Mouse (Mus musculus) spleen, adult 18-20 months (tissue): Measurements from ENCODE around the gene Dxo.

Source experiments
- DNase-seq, 2 experiments: peaks; one replicate each; pipeline ENCODE4 v3.0.0; 2022; ENCODE audit warnings: mixed read lengths in 2 of 2

Gene Dxo

DNA sequence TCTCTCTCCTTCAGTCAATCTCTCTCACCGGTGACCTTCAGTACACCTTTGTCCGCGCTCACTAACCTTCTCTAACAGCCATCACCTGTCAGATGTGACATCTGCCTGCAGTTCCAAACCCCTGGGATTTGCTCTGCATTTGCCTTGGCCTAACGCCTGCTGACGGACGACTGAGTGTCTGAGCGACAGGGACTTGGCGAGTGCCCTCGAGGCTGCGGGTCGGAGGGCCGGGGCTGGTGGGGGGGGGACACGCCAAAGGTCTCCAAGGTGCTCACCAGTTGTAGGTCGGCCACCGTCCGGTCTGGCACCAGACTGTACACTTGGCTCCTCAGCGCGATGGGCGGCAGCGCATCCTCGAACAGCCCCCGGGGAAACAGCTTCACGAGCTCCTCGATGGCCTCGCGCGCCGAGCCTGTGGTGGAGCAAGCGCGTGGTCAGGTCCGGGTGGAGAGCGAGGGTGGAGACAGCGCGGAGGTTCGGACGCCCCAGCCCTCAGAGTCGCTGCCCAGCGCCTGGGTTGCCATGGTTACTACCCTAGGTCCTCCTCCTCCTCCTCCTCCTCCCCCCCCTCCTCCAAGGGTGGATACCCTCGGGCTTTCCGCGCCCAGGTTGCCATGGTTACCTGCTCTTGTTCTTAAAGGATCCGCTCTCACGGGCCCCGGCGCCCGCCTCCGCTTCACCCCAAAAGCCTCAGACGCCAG lies 514 bp upstream of the Dxo start:
- no peak for DNase-seq

DNA sequence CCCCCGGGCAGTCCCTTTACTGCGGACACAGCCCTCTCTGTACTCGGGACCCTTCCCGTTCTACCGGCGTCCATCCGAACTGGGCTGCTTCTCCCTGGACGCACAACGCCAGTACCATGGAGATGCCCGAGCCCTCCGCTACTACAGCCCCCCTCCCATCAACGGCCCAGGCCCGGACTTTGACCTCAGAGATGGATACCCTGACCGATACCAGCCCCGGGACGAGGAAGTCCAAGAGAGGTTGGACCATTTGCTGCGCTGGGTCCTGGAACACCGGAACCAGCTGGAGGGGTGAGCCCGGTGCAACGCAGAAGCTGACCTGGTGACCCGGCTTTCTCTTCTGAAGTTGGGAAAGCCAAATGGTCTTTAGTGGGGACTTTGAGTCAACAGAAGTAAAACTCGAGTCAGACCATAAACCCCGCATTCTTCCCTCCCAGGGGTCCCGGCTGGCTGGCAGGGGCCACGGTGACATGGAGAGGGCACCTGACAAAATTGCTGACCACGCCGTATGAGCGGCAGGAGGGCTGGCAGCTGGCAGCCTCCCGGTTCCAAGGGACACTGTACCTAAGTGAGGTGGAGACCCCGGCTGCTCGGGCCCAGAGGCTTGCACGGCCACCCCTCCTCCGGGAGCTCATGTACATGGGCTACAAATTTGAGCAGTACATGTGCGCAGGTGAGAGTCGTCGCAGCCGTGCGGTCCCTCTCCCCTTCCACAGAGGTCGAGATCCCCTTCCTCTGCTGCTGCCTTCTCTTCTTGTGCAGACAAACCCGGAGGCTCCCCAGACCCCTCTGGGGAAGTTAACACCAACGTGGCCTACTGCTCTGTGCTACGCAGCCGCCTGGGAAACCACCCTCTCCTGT lies 875 bp downstream of the Dxo start:
- DNase-seq = peak in 1 of 2 experiments; percentile 18

DNA sequence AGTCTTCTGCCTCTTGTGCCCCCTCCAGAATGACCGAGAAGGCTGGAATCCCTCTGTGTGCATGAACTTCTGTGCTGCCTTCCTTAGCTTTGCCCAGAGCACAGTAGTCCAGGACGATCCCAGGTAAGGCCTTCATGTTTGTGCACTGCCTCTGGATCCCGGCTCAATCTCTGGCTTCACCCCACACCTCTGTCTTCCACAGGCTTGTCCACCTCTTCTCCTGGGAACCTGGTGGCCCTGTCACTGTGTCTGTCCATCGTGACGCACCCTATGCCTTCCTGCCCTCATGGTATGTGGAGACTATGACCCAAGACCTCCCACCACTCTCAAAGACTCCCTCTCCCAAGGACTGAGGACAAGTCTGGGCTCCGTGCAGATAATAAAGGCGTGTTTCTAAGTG lies 2.0 kb downstream of the Dxo start:
- no peak for DNase-seq

DNA sequence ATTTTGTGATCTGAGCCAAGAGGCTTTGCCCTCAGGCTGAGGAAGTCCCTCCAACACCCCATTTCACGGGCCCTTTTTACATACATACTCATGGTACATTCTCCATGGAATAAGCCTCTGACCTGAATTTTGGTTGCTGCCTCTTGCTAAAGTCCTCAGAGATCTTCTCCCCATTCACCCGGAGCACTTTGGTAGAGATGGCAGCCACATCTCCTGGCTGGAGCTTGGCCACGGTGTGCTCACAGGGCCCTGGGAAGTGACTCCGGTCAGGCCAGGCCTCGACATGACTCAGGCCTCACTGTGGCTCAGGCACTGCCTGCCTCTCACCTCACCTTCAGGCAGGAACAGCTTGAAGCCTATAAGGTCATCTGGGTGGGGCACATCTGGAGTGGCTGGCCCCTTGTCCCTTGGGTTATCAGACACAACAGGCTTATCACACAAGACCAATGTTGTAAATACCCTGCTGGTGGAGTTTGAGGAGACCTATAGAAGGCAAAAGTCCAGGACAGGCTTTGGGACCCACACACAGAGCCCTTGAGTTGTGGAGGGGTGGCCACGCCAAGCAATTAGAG lies 4.0 kb downstream of the Dxo start:
- no peak for DNase-seq

DNA sequence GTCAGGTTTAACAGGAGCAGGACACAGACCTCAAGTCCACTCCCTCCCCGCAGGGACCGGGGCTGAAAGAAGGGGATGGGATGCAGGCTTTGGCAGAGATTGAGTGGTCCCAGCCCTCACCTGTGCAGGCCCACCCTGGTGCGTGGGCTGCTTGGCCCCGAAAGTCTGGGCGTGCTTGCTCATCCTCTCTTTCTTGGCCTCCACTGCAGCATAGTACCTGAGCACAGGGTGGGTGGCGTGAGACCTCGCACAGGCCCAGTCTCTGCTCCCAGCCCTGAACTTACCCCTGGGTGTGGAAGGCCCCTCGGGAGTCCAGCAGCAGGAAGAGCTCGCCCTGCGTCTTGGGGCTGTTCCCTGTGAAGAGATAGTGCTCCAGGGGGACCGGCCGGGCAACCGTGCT lies 8.1 kb downstream of the Dxo start:
- DNase-seq = no peak

DNA sequence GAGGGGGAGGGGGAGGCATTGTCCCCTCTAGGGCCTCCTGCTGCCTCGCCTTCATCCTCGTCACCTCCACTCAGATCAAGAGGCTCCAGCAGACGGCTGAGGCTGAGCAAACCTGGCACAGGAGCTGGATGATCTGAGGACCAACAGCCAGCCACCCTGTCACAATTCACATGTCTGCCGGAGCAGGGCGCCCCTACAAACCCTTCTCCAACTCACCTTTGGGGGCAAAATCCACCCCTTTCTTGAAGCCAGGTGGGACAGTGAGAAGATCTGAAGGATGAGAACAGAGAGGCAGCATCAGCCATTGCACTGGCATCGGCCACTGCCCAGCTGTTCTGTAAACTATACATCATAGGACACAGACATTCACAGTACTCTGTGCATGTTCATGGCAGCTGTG lies 10.4 kb downstream of the Dxo start:
- no peak for DNase-seq

DNA sequence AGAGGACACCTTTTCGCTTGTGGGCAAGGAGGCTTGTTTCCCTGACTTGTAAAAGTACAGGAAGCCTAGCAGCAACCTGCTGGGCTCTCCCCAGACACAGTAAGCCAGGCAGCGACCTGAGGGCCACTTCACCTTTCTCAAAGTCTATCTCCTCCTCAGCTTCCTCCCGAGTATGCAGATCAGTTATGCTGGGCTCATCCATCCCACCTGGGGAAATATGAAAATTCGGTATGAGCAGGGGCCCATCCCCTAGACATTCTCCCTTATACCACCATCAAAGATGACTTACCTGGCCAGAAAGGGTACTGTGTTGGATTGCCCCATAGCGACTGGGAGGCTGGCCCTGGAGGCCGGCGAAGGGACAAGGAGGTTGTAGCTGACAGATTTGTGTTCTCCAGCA lies 10.8 kb downstream of the Dxo start:
- DNase-seq = no peak

DNA sequence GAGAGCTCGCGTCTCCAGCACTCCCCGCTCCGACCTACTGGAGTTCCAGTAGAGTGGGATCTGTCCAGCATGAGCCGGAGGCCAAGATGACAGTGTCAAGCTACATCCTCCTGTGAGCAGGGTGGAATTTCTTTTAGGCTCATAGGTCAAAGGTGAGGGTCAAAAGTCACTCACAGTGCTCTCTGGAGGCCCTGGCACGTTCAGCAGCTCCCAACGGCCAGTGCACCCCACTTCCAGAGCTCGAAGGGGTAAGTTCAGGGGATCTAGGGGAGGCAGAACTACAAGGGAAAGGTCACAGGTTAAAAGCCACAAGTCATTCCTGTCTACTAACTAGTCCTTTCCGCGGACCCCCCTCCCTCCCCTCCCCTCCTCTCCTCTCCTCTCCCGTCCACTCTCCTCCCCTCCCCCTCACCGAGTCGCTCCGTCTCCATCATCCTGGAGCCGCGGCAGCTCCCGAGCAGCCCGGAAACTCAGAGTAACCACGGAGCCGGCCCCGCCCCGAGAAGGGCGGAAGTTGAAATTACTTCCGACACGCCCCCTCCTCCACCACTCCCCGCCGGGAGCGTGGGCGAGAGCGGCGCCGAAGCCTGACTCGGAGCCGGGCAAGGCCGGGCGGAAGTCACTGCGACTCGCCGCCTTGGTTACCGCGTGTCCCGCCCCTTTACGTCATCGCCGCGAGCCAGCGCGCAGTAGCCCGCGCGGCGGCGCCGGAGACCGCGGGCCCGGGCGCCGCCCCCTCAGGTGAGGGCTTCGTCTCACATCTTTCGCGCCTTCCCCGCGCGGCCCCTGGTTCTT lies 13.1 kb downstream of the Dxo start, which contains the start of the genes Skiv2l and Nelfe:
Gene Skiv2l (minus strand): TSS at position 489 of the 795 bp plus-strand sequence.
Gene Nelfe (plus strand): TSS at position 670 of the 795 bp plus-strand sequence.
- peak; percentile 97 for DNase-seq

DNA sequence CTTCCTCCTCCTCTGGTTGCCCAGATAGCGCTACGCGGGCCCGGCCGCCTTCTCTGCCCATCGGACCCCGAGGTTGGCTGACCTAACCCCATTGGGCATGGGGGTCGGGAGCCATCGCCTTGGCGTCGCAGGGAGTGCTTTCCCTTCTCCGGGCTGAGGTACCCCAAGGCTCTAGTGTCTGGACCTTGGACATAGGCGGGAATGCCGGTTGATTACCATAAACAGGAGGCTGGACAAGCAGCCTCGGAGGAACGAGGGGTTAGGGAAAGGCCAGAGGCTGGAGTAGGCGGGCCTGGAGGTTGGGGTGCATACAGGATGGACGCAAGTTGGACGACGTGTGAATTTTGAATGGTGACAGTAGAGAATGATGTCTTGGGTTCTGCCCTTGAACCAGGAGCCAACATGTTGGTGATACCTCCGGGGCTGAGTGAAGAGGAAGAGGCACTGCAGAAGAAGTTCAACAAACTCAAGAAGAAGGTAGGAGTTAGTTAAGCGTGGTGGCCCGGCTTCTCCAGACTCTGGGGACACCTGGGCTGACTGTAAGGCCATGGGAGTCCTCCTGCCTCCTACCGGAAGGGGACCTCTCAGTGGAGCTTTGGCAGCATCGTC lies 13.8 kb downstream of the Dxo start:
- no peak for DNase-seq

DNA sequence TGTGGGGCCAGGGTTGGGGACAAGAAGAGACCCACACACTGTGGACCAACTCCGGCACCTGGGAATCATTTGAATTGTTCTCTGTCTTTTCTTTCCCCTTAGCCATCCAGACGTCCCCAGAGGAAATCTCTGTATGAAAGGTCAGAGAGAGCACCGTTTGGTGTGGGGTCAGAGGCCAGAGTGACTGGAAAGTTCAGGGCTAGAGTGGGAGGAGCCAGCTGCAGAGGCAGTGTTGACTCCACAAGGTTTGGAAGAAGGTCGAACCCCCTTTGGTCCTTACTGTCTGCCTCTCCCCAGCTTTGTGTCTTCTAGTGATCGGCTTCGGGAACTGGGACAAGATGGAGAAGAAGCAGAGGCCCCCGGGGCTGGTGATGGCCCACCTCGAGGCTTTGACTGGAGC lies 16.7 kb downstream of the Dxo start:
- DNase-seq = no peak

DNA sequence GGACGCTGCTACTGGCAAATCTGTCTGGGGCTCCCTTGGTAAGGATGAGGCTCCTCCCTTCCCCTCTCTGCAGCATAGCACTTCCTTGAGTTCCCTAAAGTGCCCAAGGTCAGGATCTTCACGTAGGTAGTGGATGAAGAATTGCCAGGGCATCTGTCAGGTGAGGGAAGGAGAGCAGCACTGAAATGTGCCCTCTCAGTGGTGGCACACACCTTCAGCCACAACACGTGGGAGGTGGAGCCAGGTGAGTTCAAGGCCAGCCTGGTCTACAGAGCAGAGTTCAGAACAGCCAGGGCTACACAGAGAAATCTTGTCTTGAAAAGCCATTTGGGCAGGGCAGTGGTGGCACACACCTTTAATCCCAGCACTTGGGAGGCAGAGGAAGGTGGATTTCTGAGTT lies 17.9 kb downstream of the Dxo start:
- DNase-seq = no peak

DNA sequence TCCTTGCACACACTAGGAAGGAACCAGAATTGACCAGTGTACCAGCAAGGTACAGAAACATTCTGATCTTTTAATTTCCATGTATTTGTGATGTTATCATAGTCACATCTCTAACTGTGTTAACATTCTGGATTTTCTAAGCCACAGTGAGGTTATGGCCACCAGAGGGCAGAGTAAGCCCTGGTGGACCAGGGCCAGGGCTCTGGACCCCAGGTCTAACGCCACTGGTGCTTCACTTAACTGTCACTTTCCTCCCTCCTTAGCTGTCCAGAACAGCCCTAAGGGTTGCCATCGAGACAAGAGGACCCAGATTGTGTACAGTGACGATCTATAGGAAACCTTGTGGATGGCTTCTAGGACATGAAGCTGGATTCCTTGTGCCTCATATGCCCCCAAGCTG lies 19.0 kb downstream of the Dxo start:
- DNase-seq = peak in 1 of 2 experiments; percentile 67

DNA sequence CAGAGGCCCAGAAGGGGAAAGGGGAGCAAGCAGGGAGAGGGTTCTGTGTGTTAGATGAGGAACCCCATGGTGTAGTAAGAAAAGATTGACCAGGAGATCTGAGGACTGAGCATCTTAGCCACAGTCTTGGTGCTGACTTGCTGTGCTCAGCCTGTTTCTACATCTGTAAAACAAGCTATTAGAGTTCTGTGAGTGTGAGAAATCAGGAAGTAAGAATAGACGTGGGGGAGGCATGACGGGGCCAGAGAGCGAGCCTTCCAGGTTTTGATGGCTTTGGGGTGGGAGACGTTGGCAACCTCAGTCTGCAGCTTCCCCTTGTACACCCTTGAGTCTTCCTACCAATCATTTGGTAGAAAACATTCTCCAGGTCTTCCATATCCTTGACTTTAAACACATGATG lies 21.9 kb downstream of the Dxo start:
- no peak for DNase-seq

DNA sequence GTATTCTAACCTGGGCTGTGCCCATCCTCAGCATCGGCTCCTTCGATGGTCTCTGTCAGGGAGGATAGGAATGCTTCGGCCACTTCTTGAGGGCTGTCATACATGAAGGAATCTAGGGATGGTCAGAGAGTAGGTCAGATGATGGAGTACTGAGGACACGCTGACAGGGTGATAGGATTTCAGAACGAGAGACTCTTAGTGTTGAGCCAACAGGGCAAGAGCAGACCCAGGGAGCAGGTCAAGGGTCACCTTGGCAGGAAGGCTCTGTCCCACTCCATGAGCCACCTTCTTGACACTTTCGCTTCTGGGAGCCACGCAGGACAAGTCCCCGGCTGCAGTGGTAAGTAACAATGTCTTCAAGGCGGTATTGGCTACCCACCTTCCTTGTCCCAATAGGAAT lies 23.7 kb downstream of the Dxo start:
- no peak for DNase-seq

DNA sequence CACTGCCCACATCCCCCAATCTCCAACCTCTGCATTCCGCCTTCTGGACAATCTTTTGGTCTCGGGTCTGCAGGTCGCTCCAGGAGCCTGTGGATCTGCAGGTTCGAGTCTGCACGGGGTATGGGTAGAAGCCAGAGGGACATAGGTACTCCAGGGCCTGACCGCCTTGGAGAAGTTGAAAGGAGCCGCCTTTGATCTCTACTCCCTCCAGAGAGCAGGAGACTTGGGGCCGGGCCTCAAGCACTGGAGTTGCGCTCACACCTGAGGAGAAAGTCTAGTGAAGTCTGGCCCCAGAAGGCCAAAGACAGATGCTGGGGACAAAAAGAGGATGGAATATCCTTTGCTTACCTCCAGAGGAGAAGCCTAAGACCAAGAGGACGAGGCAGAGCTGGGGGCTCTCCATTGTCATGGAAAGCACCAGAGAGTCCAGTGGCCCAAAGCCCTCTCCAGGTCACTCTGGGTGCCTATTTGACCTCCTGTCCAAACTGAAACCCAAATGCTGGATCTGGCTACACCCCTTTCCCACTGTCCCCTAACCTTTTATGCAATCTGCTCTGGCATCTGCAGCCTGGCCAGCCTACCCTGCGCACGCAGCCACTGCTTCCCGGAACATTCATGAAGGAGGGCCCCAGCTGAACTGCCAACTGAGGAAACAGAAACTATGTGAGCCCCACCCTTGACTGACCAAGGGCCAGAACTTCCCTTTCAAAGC lies 25.0 kb downstream of the Dxo start:
- no peak for DNase-seq

DNA sequence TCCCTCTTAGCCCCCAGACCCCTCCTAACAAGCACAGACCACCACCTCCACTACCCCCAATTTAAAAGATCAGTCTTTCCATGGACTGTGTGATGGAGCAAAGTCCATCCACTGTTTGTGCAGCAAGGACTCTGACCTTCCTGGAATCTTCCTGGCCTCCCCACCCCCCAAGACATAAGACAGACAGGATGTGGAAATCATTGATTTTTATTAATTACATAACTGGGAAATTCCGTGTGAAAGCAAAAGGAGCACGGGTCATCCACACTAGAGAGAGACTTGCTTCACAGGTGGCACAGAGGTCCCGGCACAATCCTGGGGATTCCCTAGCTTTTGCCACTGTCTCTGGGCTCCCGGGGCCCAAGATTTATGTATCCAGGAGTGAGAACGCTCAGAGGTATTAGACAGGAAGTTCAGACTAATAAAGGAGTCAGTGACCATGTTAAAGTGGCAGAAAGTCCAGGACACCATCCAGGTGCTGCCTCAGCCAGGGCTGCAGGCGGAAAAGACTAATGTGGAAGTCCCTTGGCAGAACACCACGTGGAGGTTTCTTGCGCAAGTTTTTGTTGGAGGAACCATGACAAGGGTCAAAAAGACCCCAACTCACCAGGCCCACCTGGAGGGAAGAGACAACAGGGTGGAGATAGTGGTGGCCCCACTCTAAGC lies 25.7 kb downstream of the Dxo start, which contains the start of gene Cfb:
Gene Cfb (minus strand): TSS at position 103 of the 666 bp plus-strand sequence.
- DNase-seq = no peak

DNA sequence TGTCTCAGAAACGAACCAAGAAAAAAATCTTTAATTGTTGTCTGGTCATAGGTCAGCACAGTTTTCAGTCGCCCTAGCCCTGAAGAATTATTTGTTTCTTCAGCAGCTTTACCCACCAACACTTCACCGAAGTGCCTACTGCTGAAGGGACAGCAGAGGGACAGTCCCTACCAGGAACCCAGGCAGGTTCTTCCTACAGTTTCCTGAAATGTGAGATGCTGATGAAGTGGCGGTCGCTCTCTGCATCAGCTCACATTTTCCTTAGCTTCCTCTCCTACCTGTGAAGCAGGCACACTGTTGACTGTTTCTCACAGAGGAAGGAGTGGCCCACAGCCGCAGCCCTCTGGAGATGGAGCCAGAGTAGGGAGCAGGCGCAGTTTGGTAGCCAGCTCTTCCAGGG lies 29.2 kb downstream of the Dxo start:
- no peak for DNase-seq

DNA sequence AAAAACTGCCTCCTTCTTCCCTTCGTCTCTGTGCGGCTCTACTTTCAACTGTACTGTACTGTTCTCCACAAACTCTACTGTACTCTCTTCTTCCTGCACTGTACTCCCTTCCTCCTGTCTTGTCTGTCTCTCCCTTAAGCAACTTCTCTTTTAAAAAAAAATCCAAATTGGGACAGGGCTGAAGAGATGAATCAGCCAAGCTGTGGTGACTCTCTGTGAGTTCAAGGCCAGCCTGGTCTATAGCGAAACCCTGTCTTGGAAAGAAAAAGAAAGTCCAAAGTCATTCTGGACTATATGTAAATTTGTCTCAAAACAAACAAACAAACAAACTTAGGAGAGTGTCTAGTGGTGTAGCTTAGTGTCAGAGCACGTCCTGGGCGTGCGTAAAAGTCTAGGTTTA lies 37.5 kb downstream of the Dxo start:
- DNase-seq = no peak

DNA sequence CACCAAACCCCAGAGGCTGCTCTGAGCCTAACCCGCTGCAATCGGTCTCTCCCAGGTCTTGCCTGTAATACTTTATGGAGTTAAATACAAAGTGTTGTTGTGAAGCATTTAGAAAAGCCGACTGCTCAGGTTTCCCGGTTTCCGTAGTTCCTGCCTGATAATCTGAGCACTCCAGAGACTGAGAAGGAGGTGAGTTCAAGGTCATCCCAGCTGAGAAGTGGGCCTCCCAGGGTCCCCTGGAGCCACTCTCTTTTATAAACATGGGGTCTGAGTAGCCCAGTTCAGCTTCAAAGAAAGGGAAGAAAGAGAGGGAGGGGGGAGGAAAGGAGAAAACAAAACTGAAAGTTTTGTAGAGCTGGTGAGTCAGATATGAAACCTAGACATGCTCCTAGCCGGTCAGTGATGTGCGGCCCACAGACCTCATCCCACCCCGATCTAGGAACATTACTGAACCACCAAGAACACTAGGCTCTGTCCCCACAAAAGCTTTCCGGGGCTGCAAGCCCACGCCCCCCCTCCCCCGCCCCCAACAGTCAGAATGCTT lies 42.6 kb downstream of the Dxo start, which contains the start of gene Zbtb12:
Gene Zbtb12 (plus strand): TSS at position 148 of the 544 bp plus-strand sequence.
- DNase-seq = no peak

DNA sequence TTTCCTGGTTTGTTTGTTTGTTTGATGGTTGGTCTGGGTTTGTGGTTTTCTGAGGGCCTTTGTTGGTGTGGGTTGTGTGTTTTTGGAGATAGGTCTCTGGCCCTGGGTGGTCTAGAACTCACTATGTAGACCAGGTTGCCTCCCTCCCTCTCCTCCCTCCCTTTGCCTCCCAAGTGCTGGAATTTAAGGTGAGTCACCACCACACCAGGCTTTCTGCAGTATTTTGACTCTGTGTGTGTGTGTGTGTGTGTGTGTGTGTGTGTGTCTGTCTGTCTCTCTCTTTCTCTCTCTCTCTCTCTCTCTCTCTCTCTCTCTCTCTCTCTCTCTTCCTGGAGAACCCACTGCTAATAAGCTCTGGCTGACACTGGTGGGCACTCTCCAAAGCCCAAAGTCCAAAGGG lies 44.3 kb downstream of the Dxo start:
- DNase-seq = no peak
